Mouse (Mus musculus) lung, adult 2 months (tissue): Measurements from ENCODE around the gene P2ry12. TPM values are rescaled to one million over a fixed set of nuclear protein-coding genes. Genes with fewer than 3 reads are reported as not detected.

ENCODE experiments used
- DNase-seq: peaks from one replicate; pipeline ENCODE4 v3.0.0; 2022
- H3K4me1 ChIP-seq: fragments of 200-500 bp; 2 replicates; pipeline ENCODE4 v1.6.1; 2011; ENCODE audit warnings: low read length; ENCODE audit not compliant: control insufficient read depth, insufficient read depth
- H3K4me3 ChIP-seq: fragments of 200-500 bp; replicated peaks from 2 replicates; pipeline ENCODE3; 2011; ENCODE audit warnings: low read depth, mild to moderate bottlenecking, control low read depth, low read length; ENCODE audit errors: extremely low read depth
- CTCF ChIP-seq: fragments of 200-500 bp; IDR thresholded peaks from 2 replicates; pipeline ENCODE4 v1.5.1; 2011; ENCODE audit warnings: mild to moderate bottlenecking, low read length, control low read depth; ENCODE audit not compliant: insufficient read depth
- POLR2A ChIP-seq: fragments of 200-500 bp; IDR thresholded peaks from 2 replicates; pipeline ENCODE4 v1.6.1; 2011; ENCODE audit warnings: low read depth, mild to moderate bottlenecking, control low read depth, low read length, borderline replicate concordance; ENCODE audit errors: extremely low read depth
- WGBS: fragments of 180-500 bp; shearing (Covaris S2); methylation state at CpG from one replicate; pipeline ENCODE4 v1.1.7; 2018; 5-methylcytosine and 5-hydroxymethylcytosine counted together
- polyA plus RNA-seq: library from polyadenylated mRNA; depleted of rRNA; stranded (reverse); fragments of >200 nt; gene quantifications from 2 replicates; pipeline ENCODE4 v1.2.3, GENCODE M21; 2012; rRNA removed

The P2ry12 gene
- 3.0 and 4.6 TPM in 2 replicates for polyA plus RNA-seq

GRCm38 (mm10) chr3:59262704-59263103 lies at the start of gene P2ry12:
P2ry12 (minus strand) TSS chr3:59262871.
- WGBS: 69% methylated on average over 7 of the region's 7 CpGs
- TF ChIP-seq POLR2A (no peak), CTCF (no peak)
- Histone ChIP-seq H3K4me1 (no peaks in the 10 kb centered on the region), H3K4me3 (peak within 1 kb of the TSS; percentile 16)
- DNase-seq: no peak

GRCm38 (mm10) chr3:59305518-59305917 lies 42.8 kb upstream of the P2ry12 start:
- TF ChIP-seq POLR2A: no peak
- TF ChIP-seq CTCF: no peak
- no peak overlapping the region for H3K4me3 ChIP-seq
- DNase-seq: no peak
- WGBS: 88% methylated on average over 2 of the region's 2 CpGs
- no peaks in the 10 kb centered on the region for H3K4me1 ChIP-seq

GRCm38 (mm10) chr3:59304944-59305343 lies 42.3 kb upstream of the P2ry12 start:
- TF ChIP-seq POLR2A: no peak
- no peak for TF ChIP-seq CTCF
- DNase-seq: no peak
- Histone ChIP-seq H3K4me1 (no peaks in the 10 kb centered on the region), H3K4me3 (no peak overlapping the region)
- WGBS: 88% methylated on average over 5 of the region's 5 CpGs

- DNase-seq: no peak
- no peak for TF ChIP-seq POLR2A
- no peak for TF ChIP-seq CTCF
- WGBS: 87% methylated on average over 16 of the region's 16 CpGs
- no peaks in the 10 kb centered on the region for H3K4me1 ChIP-seq
- no peak overlapping the region for H3K4me3 ChIP-seq
Measured at GRCm38 (mm10) chr3:59297653-59298052, 35.0 kb upstream of the P2ry12 start.

- WGBS: 77% methylated on average over 5 of the region's 5 CpGs
- no peak for DNase-seq
- H3K4me3 ChIP-seq: no peak overlapping the region
- no peak for TF ChIP-seq POLR2A
- no peak for TF ChIP-seq CTCF
- no peaks in the 10 kb centered on the region for H3K4me1 ChIP-seq
Measured at GRCm38 (mm10) chr3:59296563-59297130, 34.0 kb upstream of the P2ry12 start.

- Histone ChIP-seq H3K4me3 (no peak overlapping the region), H3K4me1 (no peaks in the 10 kb centered on the region)
- no peak for DNase-seq
- 80% methylated on average over 16 of the region's 16 CpGs for WGBS
- TF ChIP-seq CTCF: no peak
- TF ChIP-seq POLR2A: no peak
Measured at GRCm38 (mm10) chr3:59295699-59296562, 33.3 kb upstream of the P2ry12 start.

GRCm38 (mm10) chr3:59293437-59294199 lies 30.9 kb upstream of the P2ry12 start:
- DNase-seq: no peak
- H3K4me3 ChIP-seq: no peak overlapping the region
- no peaks in the 10 kb centered on the region for H3K4me1 ChIP-seq
- TF ChIP-seq CTCF (no peak), POLR2A (no peak)
- 84% methylated on average over 5 of the region's 5 CpGs for WGBS

- WGBS: 33% methylated on average over 2 of the region's 2 CpGs
- no peak for TF ChIP-seq POLR2A
- no peak for TF ChIP-seq CTCF
- DNase-seq: no peak
- no peaks in the 10 kb centered on the region for H3K4me1 ChIP-seq
- H3K4me3 ChIP-seq: no peak overlapping the region
Measured at GRCm38 (mm10) chr3:59290551-59290950, 27.9 kb upstream of the P2ry12 start.

- no peaks in the 10 kb centered on the region for H3K4me1 ChIP-seq
- DNase-seq: no peak
- no peak overlapping the region for H3K4me3 ChIP-seq
- TF ChIP-seq POLR2A (no peak), CTCF (no peak)
Measured at GRCm38 (mm10) chr3:59278620-59279019, 15.9 kb upstream of the P2ry12 start.
